ENCODE assay signal across 1 mouse cellular context in the genomic region with DNA sequence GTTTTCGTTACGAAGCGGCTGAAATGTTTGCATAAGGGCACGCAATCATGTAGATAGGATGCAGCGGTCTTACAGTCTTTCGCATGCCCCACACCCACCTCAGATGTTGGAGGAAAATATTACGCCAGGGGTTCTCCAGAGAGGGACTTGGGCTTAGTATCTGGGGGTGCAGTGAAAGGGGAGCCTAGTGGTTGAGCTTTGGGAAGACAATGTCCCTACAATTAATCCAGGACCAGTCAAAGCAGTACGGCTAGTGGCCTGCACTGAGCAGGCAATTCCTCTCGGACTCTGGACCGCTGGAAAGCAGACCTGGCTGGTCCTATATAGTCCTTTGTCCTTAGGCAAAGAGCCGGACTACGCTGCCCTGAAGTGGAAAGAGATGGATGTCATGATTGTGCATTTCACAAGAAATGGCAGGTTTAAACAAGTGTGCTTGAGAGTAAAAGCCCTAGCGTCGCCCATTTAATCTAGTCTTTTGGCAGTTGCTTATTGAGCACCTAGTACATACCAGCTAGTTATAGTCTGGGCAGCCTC.
TF ChIP-seq lines count a peak whose summit lies in the region.

No protein-coding gene starts in this region.

TF ChIP-seq in ES-E14, 5 proteins besides CTCF, POLR2A, EP300 and RAD21 (continued from another document):
- TF ChIP-seq HCFC1 (IDR thresholded peaks at IDR 0.05; ENCODE audit: borderline replicate concordance, insufficient read depth, low read length) (no peak), ZNF384 (IDR thresholded peaks at IDR 0.05; ENCODE audit: low read depth, low read length) (no peak)
